Mouse (Mus musculus) megakaryocyte, embryonic 14.5 days (primary cell): ENCODE data around the gene Adam15.

ENCODE experiments used
- FLI1 ChIP-seq: IDR thresholded peaks from 2 replicates; pipeline ENCODE4 v1.6.1; 2012; ENCODE audit warnings: low read length, inconsistent platforms, mixed read lengths
- GATA1 ChIP-seq: IDR thresholded peaks from 3 replicates; pipeline ENCODE4 v1.6.1; 2012; ENCODE audit warnings: mixed read lengths, low read length, inconsistent platforms, borderline replicate concordance

- TF ChIP-seq GATA1 (no peak), FLI1 (no peak)
Observed at GRCm38 (mm10) chr3:89296761-89297396, 52.9 kb downstream of the Adam15 start.
